Mouse (Mus musculus) liver, adult 2 months (tissue): Measurements from ENCODE around the gene Fam71a.

Experiments used
- CTCF ChIP-seq: fragments of 200-500 bp; IDR thresholded peaks from 2 replicates; pipeline ENCODE4 v1.5.1; 2011; ENCODE audit warnings: low read depth, low read length, control low read depth
- POLR2A ChIP-seq: fragments of 200-500 bp; IDR thresholded peaks from 2 replicates; pipeline ENCODE4 v1.6.1; 2011; ENCODE audit warnings: low read length, control low read depth; ENCODE audit not compliant: insufficient read depth; ENCODE audit errors: extremely low read depth

DNA sequence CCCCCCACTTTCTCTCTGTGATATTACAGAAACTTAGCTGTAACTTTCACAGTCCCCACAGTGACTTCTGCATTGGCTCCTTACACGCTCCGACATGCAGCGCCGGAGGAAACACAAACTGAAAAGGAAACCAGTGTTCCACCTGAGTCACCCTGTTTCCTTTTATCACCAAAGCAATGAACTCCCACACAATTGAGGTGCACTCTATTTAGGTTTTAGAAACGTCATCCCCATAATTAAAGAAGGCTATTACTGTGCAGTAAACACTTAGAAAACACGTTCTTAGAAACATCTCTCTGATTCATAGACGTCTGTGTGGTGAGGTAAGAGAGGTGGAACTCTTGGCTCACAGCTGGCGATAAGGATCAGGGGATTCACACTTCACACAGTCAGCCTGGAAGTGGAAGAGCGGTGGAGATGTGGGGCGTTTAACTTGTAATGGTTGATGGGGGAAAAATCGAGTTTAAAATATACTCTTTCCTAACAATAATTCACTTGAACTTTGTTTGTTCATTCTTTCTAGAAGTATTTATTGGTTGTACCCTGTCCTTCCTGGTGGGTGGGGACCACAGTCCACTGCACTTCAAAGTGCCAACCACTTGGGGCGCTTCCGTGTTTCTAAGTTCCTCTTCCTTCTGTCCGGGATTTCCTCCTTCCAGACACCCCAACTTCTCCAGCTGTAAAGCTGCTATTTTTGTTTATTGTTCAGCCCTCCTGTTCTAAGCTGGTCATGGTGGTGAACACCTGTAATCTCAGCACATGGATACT, 29.2 kb upstream of the Fam71a start:
- TF ChIP-seq CTCF (peak; percentile 48; the same call in 1 of the 2 replicates), POLR2A (no peak)
